Mouse (Mus musculus) thymus, postnatal 36 days (tissue): ENCODE measurements around the gene Tmprss13.
A peak's percentile ranks its signal among the peaks of the same experiment; 100 is the strongest.

ENCODE experiments used
- DNase-seq, 2 experiments: peaks; one replicate each; pipeline ENCODE4 v3.0.0; 2022; ENCODE audit warnings: mixed read lengths in 2 of 2

Tmprss13 gene

GRCm38 (mm10) chr9:45337406-45337805, 18.5 kb downstream of the Tmprss13 start:
- DNase-seq: no peak

- DNase-seq: no peak
These were observed 24.2 kb downstream of the Tmprss13 start for GRCm38 (mm10) chr9:45343066-45343465.

- no peak for DNase-seq
These were observed 26.6 kb downstream of the Tmprss13 start for GRCm38 (mm10) chr9:45345516-45345915.

GRCm38 (mm10) chr9:45346276-45346675, 27.4 kb downstream of the Tmprss13 start:
- no peak for DNase-seq

GRCm38 (mm10) chr9:45348560-45348959, 29.7 kb downstream of the Tmprss13 start:
- no peak for DNase-seq

GRCm38 (mm10) chr9:45349181-45349580, 30.3 kb downstream of the Tmprss13 start:
- DNase-seq: no peak

GRCm38 (mm10) chr9:45349851-45350250, 31.0 kb downstream of the Tmprss13 start:
- no peak for DNase-seq

- DNase-seq: no peak
These were observed 36.3 kb downstream of the Tmprss13 start for GRCm38 (mm10) chr9:45355192-45355591.

GRCm38 (mm10) chr9:45358356-45358755, 39.5 kb downstream of the Tmprss13 start:
- DNase-seq: no peak

GRCm38 (mm10) chr9:45362051-45362461, 43.2 kb downstream of the Tmprss13 start:
- no peak for DNase-seq

- no peak for DNase-seq
These were observed 44.8 kb downstream of the Tmprss13 start for GRCm38 (mm10) chr9:45363639-45364214.

GRCm38 (mm10) chr9:45367716-45368115, 48.8 kb downstream of the Tmprss13 start:
- DNase-seq: no peak

GRCm38 (mm10) chr9:45368341-45368901, 49.5 kb downstream of the Tmprss13 start:
- no peak for DNase-seq

- DNase-seq: peak; percentile 49 to 64
These were observed 51.2 kb downstream of the Tmprss13 start, which contains the start of gene Fxyd6 for GRCm38 (mm10) chr9:45370117-45370561. TSS of gene Fxyd6 (plus strand) at chr9:45370185.

GRCm38 (mm10) chr9:45370616-45371336, 51.9 kb downstream of the Tmprss13 start:
- no peak for DNase-seq

- no peak for DNase-seq
These were observed 52.4 kb downstream of the Tmprss13 start for GRCm38 (mm10) chr9:45371337-45371707.

- no peak for DNase-seq
These were observed 55.0 kb downstream of the Tmprss13 start for GRCm38 (mm10) chr9:45373896-45374295.

GRCm38 (mm10) chr9:45374988-45375502, 56.1 kb downstream of the Tmprss13 start:
- no peak for DNase-seq

- DNase-seq: no peak
These were observed 57.5 kb downstream of the Tmprss13 start for GRCm38 (mm10) chr9:45376427-45376826.

GRCm38 (mm10) chr9:45376883-45377282, 58.0 kb downstream of the Tmprss13 start:
- DNase-seq: no peak

GRCm38 (mm10) chr9:45380411-45381251, 61.7 kb downstream of the Tmprss13 start:
- DNase-seq: no peak

- DNase-seq: no peak
These were observed 63.4 kb downstream of the Tmprss13 start for GRCm38 (mm10) chr9:45382336-45382735.

GRCm38 (mm10) chr9:45382834-45383233, 63.9 kb downstream of the Tmprss13 start:
- no peak for DNase-seq
